Mouse (Mus musculus) heart, adult 2 months (tissue): ENCODE measurements around the gene Ccl5.

ENCODE experiments used
- CTCF ChIP-seq: fragments of 200-600 bp; IDR thresholded peaks from 2 replicates; pipeline ENCODE4 v1.8.1; 2022; ENCODE audit warnings: antibody characterized with exemption, mild to moderate bottlenecking, moderate library complexity
- EP300 ChIP-seq: fragments of 200-500 bp; IDR thresholded peaks from 2 replicates; pipeline ENCODE4 v1.6.1; 2011; ENCODE audit warnings: low read depth, low read length, control low read depth; ENCODE audit not compliant: insufficient read depth
- POLR2A ChIP-seq: fragments of 200-500 bp; IDR thresholded peaks from 2 replicates; pipeline ENCODE4 v1.6.1; 2011; ENCODE audit warnings: mild to moderate bottlenecking, low read depth, low read length, control low read depth; ENCODE audit not compliant: insufficient read depth

GRCm38 (mm10) chr11:83509521-83509920 lies 20.8 kb downstream of the Ccl5 start:
- no peak for TF ChIP-seq CTCF
- TF ChIP-seq POLR2A: no peak
- no peak for TF ChIP-seq EP300
